Mouse (Mus musculus) embryonic fibroblast, embryonic 13.5 days (primary cell): ENCODE measurements around the gene Ahnak.

Source experiments
- CTCF ChIP-seq: IDR thresholded peaks from 2 replicates; pipeline ENCODE4 v1.5.1; 2011; ENCODE audit warnings: mild to moderate bottlenecking, control low read depth, low read length, moderate library complexity, borderline replicate concordance; ENCODE audit not compliant: insufficient read depth
- POLR2A ChIP-seq: IDR thresholded peaks from 2 replicates; pipeline ENCODE4 v1.6.1; 2011; ENCODE audit warnings: low read depth, mild to moderate bottlenecking, control low read depth, low read length, moderate library complexity

DNA sequence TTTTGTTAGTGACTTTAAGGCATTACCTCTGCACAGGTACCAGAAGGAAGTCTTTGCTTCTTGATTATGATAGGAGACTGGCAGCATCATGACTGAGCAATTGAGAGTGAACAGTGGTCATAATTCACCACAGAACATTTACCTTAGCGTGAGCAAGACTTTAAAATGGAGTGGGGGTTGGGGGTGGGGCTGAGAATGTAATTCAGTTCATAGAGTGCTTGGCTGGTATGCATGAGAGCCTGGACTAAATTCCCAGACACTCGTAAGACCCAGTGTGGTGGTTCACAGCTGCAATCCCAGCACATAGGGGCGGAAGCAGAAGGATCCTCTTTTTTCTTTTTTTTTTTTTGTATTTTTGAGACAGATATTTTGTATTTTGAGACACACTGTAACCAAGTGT, 30.2 kb downstream of the Ahnak start:
- TF ChIP-seq POLR2A = no peak
- no peak for TF ChIP-seq CTCF
